Mouse (Mus musculus) intestine, postnatal 0 days (tissue): Measurements from ENCODE around the gene Il4i1. TPM values are rescaled to one million over a fixed set of nuclear protein-coding genes. Genes with fewer than 3 reads are reported as not detected.
A peak's percentile ranks its signal among the peaks of the same experiment; 100 is the strongest.

Experiments
- ATAC-seq: fragments of 200-750 bp; cut with Nextera tagmentation; 2 replicates; pipeline ENCODE4 v1.8.0; 2017; ENCODE audit warnings: mild to moderate bottlenecking, moderate TSS enrichment, moderate library complexity
- H3K27ac ChIP-seq: fragments of 300-500 bp; sonication (generic); 2 replicates; pipeline ENCODE4 v1.5.1; 2014; ENCODE audit warnings: mild to moderate bottlenecking, low read depth, low read length, moderate library complexity
- H3K27me3 ChIP-seq: fragments of 300-500 bp; sonication (generic); replicated peaks from 2 replicates; pipeline ENCODE4 v1.6.1; 2014; ENCODE audit warnings: low read length, mixed read lengths; ENCODE audit not compliant: control insufficient read depth, insufficient read depth
- H3K36me3 ChIP-seq: fragments of 300-500 bp; sonication (generic); 2 replicates; pipeline ENCODE4 v1.6.1; 2014; ENCODE audit warnings: mild to moderate bottlenecking, moderate library complexity; ENCODE audit not compliant: control insufficient read depth, insufficient read depth
- H3K4me1 ChIP-seq: fragments of 300-500 bp; sonication (generic); replicated peaks from 2 replicates; pipeline ENCODE4 v1.6.1; 2014; ENCODE audit warnings: antibody characterized with exemption, low read length, mixed read lengths; ENCODE audit not compliant: control insufficient read depth, insufficient read depth
- H3K4me2 ChIP-seq: fragments of 300-500 bp; sonication (generic); replicated peaks from 2 replicates; pipeline ENCODE4 v1.6.1; 2014; ENCODE audit warnings: low read depth, mild to moderate bottlenecking, moderate library complexity
- H3K4me3 ChIP-seq: fragments of 300-500 bp; sonication (generic); 2 replicates; pipeline ENCODE4 v1.5.1; 2014; ENCODE audit warnings: low read depth, low read length
- H3K9ac ChIP-seq: fragments of 300-500 bp; sonication (generic); 2 replicates; pipeline ENCODE4 v1.6.1; 2014; ENCODE audit warnings: mild to moderate bottlenecking, low read depth, low read length
- H3K9me3 ChIP-seq: fragments of 300-500 bp; sonication (generic); 2 replicates; pipeline ENCODE4 v1.6.1; 2016; ENCODE audit warnings: mixed run types; ENCODE audit not compliant: control insufficient read depth
- CTCF ChIP-seq: sonication (generic); IDR thresholded peaks from 2 replicates; pipeline ENCODE4 v1.5.1; 2016; ENCODE audit warnings: low read depth, mild to moderate bottlenecking, control low read depth, antibody characterized with exemption, moderate library complexity
- WGBS: fragments of 180-500 bp; shearing (Covaris S2); extraction: QIAGEN DNeasy Blood & Tissue Kit; methylation state at CpG from one replicate; pipeline ENCODE4 v1.1.7; 2014; 5-methylcytosine and 5-hydroxymethylcytosine counted together
- microRNA counts: library from miRNA; unstranded; fragments of <30 nt; microRNA quantifications from one replicate; lab custom pipeline; 2016
- microRNA-seq: library from miRNA; unstranded; fragments of <30 nt; microRNA quantifications from one replicate; pipeline ENCODE4, GENCODE M21; 2016
- polyA plus RNA-seq: library from polyadenylated mRNA; unstranded; fragments of >200 nt; fragmentation: Nextera tagmentation; extraction: Ambion mirVana; gene quantifications from 2 replicates; pipeline ENCODE4 v1.2.1, GENCODE M21; 2015

Il4i1 gene
- polyA plus RNA-seq, 1 experiment from 2014 or later, result 0.82 TPM

DNA sequence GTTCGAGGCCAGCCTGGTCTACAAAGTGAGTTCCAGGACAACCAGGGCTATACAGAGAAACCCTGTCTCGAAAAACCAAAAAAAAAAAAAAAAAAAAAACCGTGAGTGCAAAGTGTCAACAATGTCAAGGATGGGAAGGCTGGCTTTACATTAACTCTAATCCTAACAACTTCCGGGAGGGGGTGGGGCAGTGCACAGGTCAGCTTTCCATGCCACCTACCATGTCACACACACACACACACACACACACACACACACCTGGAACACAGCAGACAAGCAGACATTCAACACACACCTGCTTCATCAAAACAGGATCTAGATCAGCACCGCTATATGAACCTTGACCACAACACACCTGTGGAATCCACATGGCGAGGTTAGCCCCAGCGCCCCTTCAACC, 74.0 kb downstream of the Il4i1 start:
- TF ChIP-seq CTCF, result no peak
- Histone ChIP-seq H3K4me3 (no peak overlapping the region), H3K27me3 (no peaks in the 10 kb centered on the region), H3K9me3 (no peaks in the 10 kb centered on the region), H3K4me2 (peak overlapping the region; percentile 25; the same call in 1 of the 2 replicates), H3K27ac (no peak overlapping the region), H3K4me1 (peaks cover 6% of the 10 kb centered on the region; the same call in 1 of the 2 replicates), H3K9ac (no peak overlapping the region), H3K36me3 (peaks cover 16% of the 10 kb centered on the region)
- peak; percentile 25 for ATAC-seq
- 63% methylated on average over 6 of the region's 7 CpGs for WGBS

MicroRNAs within 50 kb of the gene (microRNA counts, 519-probe panel; counts per million panel counts)
- not detected for microRNA mmu-miR-707 (lab: Ali Mortazavi, UCI)

Small RNA genes lying within 50 kb of the gene (microRNA-seq; reads per million reads assigned to microRNA genes)
- gene Mir707, result not detected

Other genes starting within 250 kb of the Il4i1 start
- gene Napsa, start 244.0 kb upstream of the Il4i1 start, polyA plus RNA-seq, result 0.99 and 1.1 TPM in 2 replicates
- gene Kcnc3, start 225.7 kb upstream of the Il4i1 start, polyA plus RNA-seq, result 0.20 TPM in 2 replicates
- gene Myh14, start 145.5 kb upstream of the Il4i1 start, polyA plus RNA-seq, result 114 and 141 TPM in 2 replicates
- not detected in 2 replicates for gene Izumo2, start 107.6 kb upstream of the Il4i1 start, polyA plus RNA-seq
- gene Vrk3, start 68.0 kb upstream of the Il4i1 start, polyA plus RNA-seq, result 35.1 and 37.0 TPM in 2 replicates
- 0.24 and 0.26 TPM in 2 replicates for gene Zfp473, start 65.3 kb upstream of the Il4i1 start, polyA plus RNA-seq
- 28.0 and 28.1 TPM in 2 replicates for gene Nup62, start 299 bp upstream of the Il4i1 start, polyA plus RNA-seq
- 6.5 and 6.6 TPM in 2 replicates for gene Atf5, start 271 bp downstream of the Il4i1 start, polyA plus RNA-seq
- gene Akt1s1, start 32.6 kb downstream of the Il4i1 start, polyA plus RNA-seq, result 71.6 and 76.5 TPM in 2 replicates
- 47.4 and 48.5 TPM in 2 replicates for gene Tbc1d17, start 32.7 kb downstream of the Il4i1 start, polyA plus RNA-seq
- 27.7 and 32.0 TPM in 2 replicates for gene Pnkp, start 40.8 kb downstream of the Il4i1 start, polyA plus RNA-seq
- gene Ptov1, start 53.4 kb downstream of the Il4i1 start, polyA plus RNA-seq, result 112 and 114 TPM in 2 replicates
- gene Med25, start 76.3 kb downstream of the Il4i1 start, polyA plus RNA-seq, result 60.0 and 62.9 TPM in 2 replicates
- gene Fuz, start 79.7 kb downstream of the Il4i1 start, polyA plus RNA-seq, result 11.1 and 12.1 TPM in 2 replicates
- gene Ap2a1, start 113.1 kb downstream of the Il4i1 start, polyA plus RNA-seq, result 42.8 and 44.1 TPM in 2 replicates
- 0.13 TPM in 1 of 2 replicates, not detected in the other for gene Tsks, start 126.8 kb downstream of the Il4i1 start, polyA plus RNA-seq
- 3.5 and 4.5 TPM in 2 replicates for gene Cpt1c, start 158.5 kb downstream of the Il4i1 start, polyA plus RNA-seq
- 124 and 130 TPM in 2 replicates for gene Prmt1, start 170.2 kb downstream of the Il4i1 start, polyA plus RNA-seq
- gene Irf3, start 181.3 kb downstream of the Il4i1 start, polyA plus RNA-seq, result 53.2 and 56.4 TPM in 2 replicates
- 18.3 and 19.6 TPM in 2 replicates for gene Bcl2l12, start 182.3 kb downstream of the Il4i1 start, polyA plus RNA-seq
- 21.7 and 22.6 TPM in 2 replicates for gene Scaf1, start 200.0 kb downstream of the Il4i1 start, polyA plus RNA-seq
- 94.6 and 100 TPM in 2 replicates for gene Rras, start 201.6 kb downstream of the Il4i1 start, polyA plus RNA-seq
- 2.4 and 2.6 TPM in 2 replicates for gene Prr12, start 236.5 kb downstream of the Il4i1 start, polyA plus RNA-seq
- 38.9 and 40.5 TPM in 2 replicates for gene Nosip, start 246.0 kb downstream of the Il4i1 start, polyA plus RNA-seq
- gene Prrg2, start 246.3 kb downstream of the Il4i1 start, polyA plus RNA-seq, result 56.8 and 59.0 TPM in 2 replicates